Mouse (Mus musculus) limb, embryonic 12.5 days (tissue): ENCODE data around the gene Slc2a5. TPM values are rescaled to one million over a fixed set of nuclear protein-coding genes. Genes with fewer than 3 reads are reported as not detected.

Experiments used
- ATAC-seq: fragments of 200-750 bp; cut with Nextera tagmentation; 2 replicates; pipeline ENCODE4 v1.8.0; 2017; ENCODE audit warnings: low read depth, moderate TSS enrichment; ENCODE audit not compliant: insufficient number of reproducible peaks, insufficient read depth, low FRiP score, low TSS enrichment
- H3K27ac ChIP-seq: fragments of 300-500 bp; sonication (generic); 2 replicates; pipeline ENCODE4 v1.5.1; 2016; ENCODE audit warnings: mild to moderate bottlenecking, moderate library complexity
- H3K27me3 ChIP-seq: fragments of 300-500 bp; sonication (generic); 2 replicates; pipeline ENCODE4 v1.6.1; 2016; ENCODE audit warnings: mild to moderate bottlenecking, moderate library complexity
- H3K36me3 ChIP-seq: fragments of 300-500 bp; sonication (generic); 2 replicates; pipeline ENCODE4 v1.6.1; 2016; ENCODE audit warnings: mild to moderate bottlenecking, moderate library complexity
- H3K4me1 ChIP-seq: fragments of 300-500 bp; sonication (generic); replicated peaks from 2 replicates; pipeline ENCODE4 v1.6.1; 2016
- H3K4me2 ChIP-seq: fragments of 300-500 bp; sonication (generic); 2 replicates; pipeline ENCODE4 v1.6.1; 2016; ENCODE audit warnings: mild to moderate bottlenecking, moderate library complexity
- H3K4me3 ChIP-seq: fragments of 300-500 bp; sonication (generic); replicated peaks from 2 replicates; pipeline ENCODE4 v1.5.1; 2016; ENCODE audit warnings: mild to moderate bottlenecking
- H3K9ac ChIP-seq: fragments of 300-500 bp; sonication (generic); replicated peaks from 2 replicates; pipeline ENCODE4 v1.6.1; 2016; ENCODE audit warnings: mild to moderate bottlenecking, moderate library complexity
- H3K9me3 ChIP-seq: fragments of 300-500 bp; sonication (generic); 2 replicates; pipeline ENCODE4 v1.6.1; 2016; ENCODE audit warnings: mild to moderate bottlenecking, moderate library complexity
- WGBS: fragments of 180-500 bp; shearing (Covaris S2); methylation state at CpG from one replicate; pipeline ENCODE4 v1.1.7; 2016; 5-methylcytosine and 5-hydroxymethylcytosine counted together
- polyA plus RNA-seq: library from polyadenylated mRNA; unstranded; fragments of >200 nt; fragmentation: Nextera tagmentation; extraction: Ambion mirVana; gene quantifications from 2 replicates; pipeline ENCODE4 v1.2.1, GENCODE M21; 2016

Gene Slc2a5
- polyA plus RNA-seq: 1.6 and 1.9 TPM in 2 replicates

DNA sequence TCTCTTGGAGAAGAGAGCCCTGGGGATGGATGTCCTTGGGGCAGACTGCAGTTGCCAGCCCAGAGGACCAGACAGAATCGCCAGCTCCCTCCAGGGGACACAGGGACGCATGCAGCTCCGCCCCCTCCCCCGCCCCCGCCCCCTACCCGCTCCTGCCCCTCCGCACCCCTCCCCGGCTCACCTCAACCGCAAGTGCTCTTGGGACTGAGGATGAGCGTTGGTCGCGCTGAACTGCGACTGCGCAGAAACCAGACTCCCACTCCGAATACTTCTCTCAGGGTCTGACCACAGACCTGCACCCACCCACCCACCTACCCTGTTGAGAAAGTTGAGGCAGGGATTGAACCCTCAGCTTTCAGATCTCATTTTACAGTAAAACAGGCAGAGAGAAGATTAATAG lies at the start of gene Slc2a5:
Slc2a5 (plus strand) TSS at position 229 of the 400 bp plus-strand sequence.
- H3K9ac ChIP-seq: peak within 1 kb of the TSS; percentile 42; the same call in 1 of the 2 replicates
- H3K9me3 ChIP-seq: no peaks in the 10 kb centered on the region
- H3K27ac ChIP-seq: no peak within 1 kb of the TSS
- peak; percentile 33; the same call in 1 of the 2 replicates for ATAC-seq
- H3K36me3 ChIP-seq: no peaks in the 10 kb centered on the region
- peak within 1 kb of the TSS; percentile 46 for H3K4me2 ChIP-seq
- H3K4me3 ChIP-seq: peak within 1 kb of the TSS; percentile 20
- no peaks in the 10 kb centered on the region for H3K27me3 ChIP-seq
- 5% methylated on average over 15 of the region's 15 CpGs for WGBS
- peaks cover 23% of the 10 kb centered on the region for H3K4me1 ChIP-seq

DNA sequence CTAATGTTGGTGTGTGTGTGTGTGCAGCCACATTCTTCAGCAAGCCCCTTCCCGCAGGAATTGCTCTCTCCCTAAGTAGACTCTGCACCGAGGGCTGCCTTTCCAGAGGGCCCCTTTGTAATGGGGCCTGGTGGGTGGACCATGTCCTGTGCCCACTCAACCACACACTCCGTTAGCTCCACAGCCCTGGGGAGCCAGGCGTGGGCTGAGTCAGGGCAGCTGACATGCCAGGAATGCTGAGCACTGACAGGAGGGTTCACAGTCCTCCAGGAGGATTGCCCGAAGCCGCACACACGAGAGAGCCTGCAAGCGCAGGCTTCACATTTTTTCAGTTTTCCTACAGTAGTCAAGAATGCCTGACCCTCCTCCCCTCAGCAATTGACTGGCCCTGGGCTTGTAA lies 48.9 kb upstream of the Slc2a5 start:
- Histone ChIP-seq H3K9ac (no peak overlapping the region), H3K4me1 (peaks cover 8% of the 10 kb centered on the region), H3K36me3 (no peaks in the 10 kb centered on the region), H3K4me2 (no peak overlapping the region), H3K27me3 (no peaks in the 10 kb centered on the region), H3K4me3 (no peak overlapping the region), H3K9me3 (no peaks in the 10 kb centered on the region), H3K27ac (0 out of 2 replicates have a peak overlapping the region, but pooled peaks have one; percentile 4)
- no peak for ATAC-seq
- WGBS: 47% methylated on average over 8 of the region's 8 CpGs

GRCm38 (mm10) chr4:150072416-150073101 lies 46.5 kb upstream of the Slc2a5 start:
- ATAC-seq: no peak
- Histone ChIP-seq H3K4me3 (no peak overlapping the region), H3K27ac (no peak overlapping the region), H3K27me3 (no peaks in the 10 kb centered on the region), H3K4me1 (peaks cover 13% of the 10 kb centered on the region), H3K9ac (no peak overlapping the region), H3K9me3 (no peaks in the 10 kb centered on the region), H3K4me2 (no peak overlapping the region), H3K36me3 (no peaks in the 10 kb centered on the region)
- WGBS: 49% methylated on average over 15 of the region's 15 CpGs

- 14% methylated on average over 8 of the region's 8 CpGs for WGBS
- no peak for ATAC-seq
- Histone ChIP-seq H3K36me3 (no peaks in the 10 kb centered on the region), H3K4me1 (peaks cover 13% of the 10 kb centered on the region), H3K27ac (no peak overlapping the region), H3K9me3 (no peaks in the 10 kb centered on the region), H3K9ac (no peak overlapping the region), H3K27me3 (no peaks in the 10 kb centered on the region), H3K4me3 (no peak overlapping the region), H3K4me2 (no peak overlapping the region)
These were observed 46.0 kb upstream of the Slc2a5 start for GRCm38 (mm10) chr4:150073102-150073473.

DNA sequence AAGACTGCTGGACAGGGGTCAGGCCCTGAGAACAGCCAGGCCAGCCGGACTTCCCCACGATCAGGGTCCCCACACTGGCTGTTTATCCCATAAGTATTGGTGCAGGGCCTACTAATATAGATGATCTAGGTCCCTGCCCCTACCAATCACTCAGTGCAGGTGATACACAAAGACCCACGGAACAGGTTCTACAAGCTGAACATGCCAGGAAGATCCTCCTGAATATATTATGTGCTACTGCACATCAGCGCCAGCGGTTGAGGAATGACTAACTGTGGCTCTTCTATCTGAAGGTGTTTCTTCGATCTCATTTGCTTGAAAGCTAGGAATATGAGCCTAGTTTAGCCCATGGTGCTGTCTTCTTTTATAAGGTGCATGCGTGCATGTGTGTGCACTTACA lies 43.7 kb upstream of the Slc2a5 start:
- WGBS: 87% methylated on average over 7 of the region's 7 CpGs
- H3K9ac ChIP-seq: no peak overlapping the region

DNA sequence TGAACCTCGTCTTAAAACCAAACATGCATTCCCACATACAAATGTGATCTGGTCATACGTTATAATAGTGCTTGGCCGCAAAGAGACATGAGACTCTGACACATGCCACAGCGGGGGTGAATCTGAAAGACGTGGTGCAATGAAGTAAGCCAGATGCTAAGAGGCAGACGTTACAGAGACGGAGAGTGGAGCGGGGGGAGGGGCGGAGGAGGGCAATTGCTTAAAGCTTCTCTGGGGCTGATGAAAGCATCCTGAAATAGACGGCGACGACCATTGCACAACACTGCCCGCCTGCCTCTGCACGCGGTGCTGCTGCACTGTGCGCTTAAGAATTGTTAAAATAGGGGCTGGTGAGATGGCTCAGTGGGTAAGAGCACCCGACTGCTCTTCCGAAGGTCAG lies 42.9 kb upstream of the Slc2a5 start:
- no peak overlapping the region for H3K4me3 ChIP-seq
- no peak overlapping the region for H3K4me2 ChIP-seq
- no peak overlapping the region for H3K9ac ChIP-seq
- WGBS: 33% methylated on average over 18 of the region's 18 CpGs
- H3K27ac ChIP-seq: no peak overlapping the region
- H3K9me3 ChIP-seq: no peaks in the 10 kb centered on the region
- no peak for ATAC-seq
- H3K4me1 ChIP-seq: 0 out of 2 replicates have a peak, but pooled peaks cover 5% of the 10 kb centered on the region
- no peaks in the 10 kb centered on the region for H3K27me3 ChIP-seq
- no peaks in the 10 kb centered on the region for H3K36me3 ChIP-seq

More for the DNA sequence above, 43.7 kb upstream of the Slc2a5 start:
- H3K4me3 ChIP-seq: no peak overlapping the region
- no peaks in the 10 kb centered on the region for H3K9me3 ChIP-seq
- H3K27me3 ChIP-seq: no peaks in the 10 kb centered on the region
- no peak overlapping the region for H3K27ac ChIP-seq
- ATAC-seq: no peak
- H3K4me1 ChIP-seq: peaks cover 6% of the 10 kb centered on the region
- H3K4me2 ChIP-seq: no peak overlapping the region
- no peaks in the 10 kb centered on the region for H3K36me3 ChIP-seq

DNA sequence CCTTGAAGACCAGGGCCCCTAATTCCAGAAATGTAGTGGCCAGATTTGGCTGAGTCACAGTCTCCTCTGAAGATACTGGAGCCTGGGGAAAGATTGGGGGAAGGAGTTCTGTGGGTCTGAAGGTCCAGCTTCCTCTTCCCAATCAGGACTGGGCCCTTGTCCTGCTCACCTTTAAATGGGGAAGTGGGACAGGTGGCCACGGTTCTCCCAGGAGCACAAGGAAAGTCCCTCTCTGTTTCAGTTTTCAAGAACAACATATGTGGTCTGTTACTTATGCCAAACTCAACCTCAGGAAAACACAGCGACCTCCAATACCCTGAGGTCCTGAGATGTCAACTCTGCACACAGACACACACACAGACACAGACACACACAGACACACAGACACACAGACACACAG lies 40.4 kb upstream of the Slc2a5 start:
- Histone ChIP-seq H3K4me2 (no peak overlapping the region), H3K4me3 (no peak overlapping the region), H3K27me3 (no peaks in the 10 kb centered on the region), H3K4me1 (0 out of 2 replicates have a peak, but pooled peaks cover 5% of the 10 kb centered on the region), H3K27ac (no peak overlapping the region), H3K9me3 (no peaks in the 10 kb centered on the region), H3K36me3 (no peaks in the 10 kb centered on the region), H3K9ac (no peak overlapping the region)
- ATAC-seq: no peak
- WGBS: 71% methylated on average over 2 of the region's 2 CpGs

DNA sequence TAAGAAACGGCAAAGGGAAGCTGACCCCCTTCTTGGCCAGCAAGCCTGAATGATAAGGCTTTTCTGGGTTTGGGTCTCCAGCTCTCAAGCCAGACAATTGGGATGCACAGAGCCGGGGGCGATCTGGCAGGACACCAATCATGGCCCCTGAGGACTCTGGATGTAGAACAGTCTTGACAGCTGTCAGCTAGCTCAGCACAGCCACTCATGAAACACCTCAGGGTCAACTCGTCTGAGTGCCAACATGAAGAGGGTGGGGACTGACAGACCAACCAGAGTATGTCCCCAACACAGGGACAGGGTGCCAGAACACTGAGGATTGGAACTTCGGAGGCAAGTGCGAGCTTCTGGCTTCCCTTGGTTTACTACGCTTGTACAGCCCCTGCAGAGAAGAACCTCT lies 39.8 kb upstream of the Slc2a5 start:
- no peak overlapping the region for H3K9ac ChIP-seq
- WGBS: 74% methylated on average over 7 of the region's 7 CpGs
- ATAC-seq: no peak
- H3K36me3 ChIP-seq: no peaks in the 10 kb centered on the region
- H3K27me3 ChIP-seq: no peaks in the 10 kb centered on the region
- H3K4me1 ChIP-seq: 0 out of 2 replicates have a peak, but pooled peaks cover 5% of the 10 kb centered on the region
- no peak overlapping the region for H3K4me2 ChIP-seq
- H3K4me3 ChIP-seq: no peak overlapping the region
- H3K27ac ChIP-seq: no peak overlapping the region
- H3K9me3 ChIP-seq: peaks cover 3% of the 10 kb centered on the region; the same call in 1 of the 2 replicates

DNA sequence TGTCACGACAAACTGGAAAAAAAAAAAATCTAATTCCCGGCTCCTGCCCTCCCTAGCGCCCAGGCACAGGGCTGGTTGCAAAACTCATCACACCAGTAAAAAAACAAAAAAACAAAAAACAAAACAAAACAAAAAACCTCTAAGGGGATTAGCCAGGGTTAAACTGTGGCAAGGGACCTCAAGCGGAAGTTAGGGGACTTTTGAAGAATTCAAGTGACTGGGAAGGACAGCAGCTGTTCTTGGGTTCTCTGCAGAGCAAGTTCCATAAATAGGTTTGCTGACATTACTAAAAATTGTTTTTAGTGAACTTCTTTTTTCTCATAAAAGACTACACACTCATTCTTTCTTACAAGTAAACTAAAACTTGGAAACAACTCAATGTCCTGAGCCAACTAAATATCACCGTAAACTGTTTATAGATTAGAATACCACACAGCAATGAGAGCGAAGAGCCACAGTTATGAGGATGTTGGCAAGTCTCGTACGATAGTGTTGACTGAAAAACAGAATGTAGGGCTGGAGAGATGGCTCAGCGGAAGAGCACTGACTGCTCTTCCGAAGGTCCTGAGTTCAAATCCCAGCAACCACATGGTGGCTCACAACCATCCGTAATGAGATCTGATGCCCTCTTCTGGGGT lies 38.6 kb upstream of the Slc2a5 start:
- no peak overlapping the region for H3K9ac ChIP-seq
- H3K4me1 ChIP-seq: 0 out of 2 replicates have a peak, but pooled peaks cover 5% of the 10 kb centered on the region
- no peaks in the 10 kb centered on the region for H3K36me3 ChIP-seq
- no peak for ATAC-seq
- no peaks in the 10 kb centered on the region for H3K27me3 ChIP-seq
- no peak overlapping the region for H3K4me2 ChIP-seq
- peaks cover 3% of the 10 kb centered on the region; the same call in 1 of the 2 replicates for H3K9me3 ChIP-seq
- H3K4me3 ChIP-seq: no peak overlapping the region
- WGBS: 89% methylated on average over 11 of the region's 11 CpGs
- H3K27ac ChIP-seq: no peak overlapping the region

- Histone ChIP-seq H3K4me3 (no peak overlapping the region), H3K27me3 (peaks cover 25% of the 10 kb centered on the region), H3K27ac (no peak overlapping the region), H3K9ac (no peak overlapping the region), H3K36me3 (no peaks in the 10 kb centered on the region), H3K4me2 (no peak overlapping the region), H3K9me3 (peaks cover 3% of the 10 kb centered on the region; the same call in 1 of the 2 replicates), H3K4me1 (peaks cover 8% of the 10 kb centered on the region)
- 87% methylated on average over 4 of the region's 4 CpGs for WGBS
- no peak for ATAC-seq
These were observed 33.7 kb upstream of the Slc2a5 start for GRCm38 (mm10) chr4:150085366-150085765.

GRCm38 (mm10) chr4:150086841-150087160 lies 32.3 kb upstream of the Slc2a5 start:
- peaks cover 3% of the 10 kb centered on the region; the same call in 1 of the 2 replicates for H3K9me3 ChIP-seq
- H3K36me3 ChIP-seq: no peaks in the 10 kb centered on the region
- peak; percentile 5 for ATAC-seq
- peak overlapping the region; percentile 98 for H3K4me2 ChIP-seq
- peak overlapping the region; percentile 80 for H3K27ac ChIP-seq
- WGBS: 2% methylated on average over 7 of the region's 7 CpGs
- H3K9ac ChIP-seq: no peak overlapping the region; the same call in 1 of the 2 replicates
- H3K4me1 ChIP-seq: peaks cover 8% of the 10 kb centered on the region
- peak overlapping the region; percentile 64 for H3K4me3 ChIP-seq
- H3K27me3 ChIP-seq: peaks cover 32% of the 10 kb centered on the region
